Mouse (Mus musculus) lung, embryonic 14.5 days (tissue): ENCODE measurements at regions not wholly inside any gene's neighbourhood (a gene's known extent, or its start where the extent isn't known, plus 50 kb on each side); places are given as distances from the start of the nearest gene placed in this dataset.

Experiments
- ATAC-seq: fragments of 200-750 bp; cut with Nextera tagmentation; 2 replicates; pipeline ENCODE4 v1.8.0; 2017; ENCODE audit warnings: mild to moderate bottlenecking, moderate TSS enrichment, moderate library complexity; ENCODE audit not compliant: insufficient read depth
- DNase-seq: peaks from one replicate; pipeline ENCODE4 v3.0.0-alpha.2; 2015
- H3K27ac ChIP-seq: fragments of 300-500 bp; sonication (generic); 2 replicates; pipeline ENCODE4 v1.5.1; 2014; ENCODE audit warnings: low read depth, mild to moderate bottlenecking, moderate library complexity
- H3K27me3 ChIP-seq: fragments of 300-500 bp; sonication (generic); 2 replicates; pipeline ENCODE4 v1.6.1; 2014; ENCODE audit warnings: low read length, control low read depth; ENCODE audit not compliant: insufficient read depth
- H3K36me3 ChIP-seq: fragments of 300-500 bp; sonication (generic); 2 replicates; pipeline ENCODE4 v1.6.1; 2014; ENCODE audit warnings: control low read depth; ENCODE audit not compliant: insufficient read depth
- H3K4me1 ChIP-seq: fragments of 300-500 bp; sonication (generic); 2 replicates; pipeline ENCODE4 v1.6.1; 2014; ENCODE audit warnings: antibody characterized with exemption, control low read depth; ENCODE audit not compliant: insufficient read depth
- H3K4me2 ChIP-seq: fragments of 300-500 bp; sonication (generic); 2 replicates; pipeline ENCODE4 v1.6.1; 2014; ENCODE audit warnings: mild to moderate bottlenecking
- H3K4me3 ChIP-seq: fragments of 300-500 bp; sonication (generic); 2 replicates; pipeline ENCODE4 v1.5.1; 2014; ENCODE audit warnings: low read depth, low read length
- H3K9ac ChIP-seq: fragments of 300-500 bp; sonication (generic); 2 replicates; pipeline ENCODE4 v1.6.1; 2014
- H3K9me3 ChIP-seq: fragments of 300-500 bp; sonication (generic); 2 replicates; pipeline ENCODE4 v1.6.1; 2016; ENCODE audit warnings: low read depth, low read length, control low read depth
- CTCF ChIP-seq: IDR thresholded peaks from 2 replicates; pipeline ENCODE4 v1.5.1; 2016; ENCODE audit warnings: antibody characterized with exemption, low read depth
- WGBS: fragments of 180-500 bp; shearing (Covaris S2); extraction: QIAGEN DNeasy Blood & Tissue Kit; methylation state at CpG from one replicate; pipeline ENCODE4 v1.1.7; 2014; 5-methylcytosine and 5-hydroxymethylcytosine counted together

DNA sequence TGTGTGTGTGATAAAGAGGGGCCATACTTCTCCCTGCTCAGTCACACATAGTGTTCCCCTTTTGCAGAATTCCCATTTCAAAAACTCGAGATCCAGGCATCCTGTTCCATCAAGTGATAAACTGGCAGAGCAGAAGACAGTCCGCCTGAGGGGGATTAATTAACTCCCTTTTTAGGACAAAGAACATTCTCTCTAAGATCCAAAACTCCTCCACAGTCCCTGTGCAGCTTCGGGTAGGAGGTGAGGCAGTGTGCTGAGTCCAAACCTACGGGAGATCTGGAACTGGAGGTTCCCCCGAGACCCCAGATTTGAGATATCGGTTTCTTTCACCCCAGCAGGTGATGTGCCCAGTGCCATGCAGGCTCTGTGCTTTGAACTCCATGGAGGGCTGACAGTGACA lies 129.2 kb downstream of the 9530068E07Rik start:
- H3K4me1 ChIP-seq: no peaks in the 10 kb centered on the region
- no peak for ATAC-seq
- no peaks in the 10 kb centered on the region for H3K9me3 ChIP-seq
- H3K4me2 ChIP-seq: no peak overlapping the region
- 56% methylated on average over 6 of the region's 6 CpGs for whole genome bisulfite sequencing
- no peak for TF ChIP-seq CTCF
- no peaks in the 10 kb centered on the region for H3K27me3 ChIP-seq
- H3K4me3 ChIP-seq: no peak overlapping the region
- H3K36me3 ChIP-seq: no peaks in the 10 kb centered on the region
- no peak overlapping the region for H3K9ac ChIP-seq
- no peak overlapping the region for H3K27ac ChIP-seq
- no peak for DNase-seq

GRCm38 (mm10) chr11:52526306-52526705 lies 130.1 kb downstream of the 9530068E07Rik start:
- H3K4me2 ChIP-seq: no peak overlapping the region
- H3K4me3 ChIP-seq: no peak overlapping the region
- TF ChIP-seq CTCF: no peak
- H3K4me1 ChIP-seq: no peaks in the 10 kb centered on the region
- H3K27me3 ChIP-seq: no peaks in the 10 kb centered on the region
- 44% methylated on average over 6 of the region's 6 CpGs for WGBS
- DNase-seq (no peak), ATAC-seq (no peak)
- H3K9ac ChIP-seq: no peak overlapping the region
- H3K27ac ChIP-seq: no peak overlapping the region
- H3K36me3 ChIP-seq: no peaks in the 10 kb centered on the region
- no peaks in the 10 kb centered on the region for H3K9me3 ChIP-seq

GRCm38 (mm10) chr11:52533379-52533778 lies 137.2 kb downstream of the 9530068E07Rik start:
- WGBS: 40% methylated on average over 5 of the region's 5 CpGs
- no peak overlapping the region for H3K4me3 ChIP-seq
- no peaks in the 10 kb centered on the region for H3K27me3 ChIP-seq
- H3K27ac ChIP-seq: no peak overlapping the region
- H3K36me3 ChIP-seq: no peaks in the 10 kb centered on the region
- ATAC-seq (no peak), DNase-seq (peak; percentile 50)
- H3K9me3 ChIP-seq: no peaks in the 10 kb centered on the region
- H3K4me2 ChIP-seq: no peak overlapping the region
- TF ChIP-seq CTCF: no peak
- no peak overlapping the region for H3K9ac ChIP-seq
- H3K4me1 ChIP-seq: peaks cover 22% of the 10 kb centered on the region

GRCm38 (mm10) chr11:52534586-52534985 lies 138.4 kb downstream of the 9530068E07Rik start:
- TF ChIP-seq CTCF: no peak
- Histone ChIP-seq H3K27ac (0 out of 2 replicates have a peak overlapping the region, but pooled peaks have one; percentile 28), H3K27me3 (no peaks in the 10 kb centered on the region), H3K9ac (no peak overlapping the region), H3K4me2 (peak overlapping the region; percentile 29), H3K36me3 (no peaks in the 10 kb centered on the region), H3K4me3 (no peak overlapping the region), H3K9me3 (no peaks in the 10 kb centered on the region), H3K4me1 (peaks cover 22% of the 10 kb centered on the region)
- ATAC-seq (no peak), DNase-seq (peak; percentile 50)
- WGBS: 23% methylated on average over 13 of the region's 13 CpGs

- Histone ChIP-seq H3K9me3 (no peaks in the 10 kb centered on the region), H3K4me3 (no peak overlapping the region)
- no peak for TF ChIP-seq CTCF
These were observed 140.0 kb downstream of the 9530068E07Rik start for GRCm38 (mm10) chr11:52536211-52536610.

DNA sequence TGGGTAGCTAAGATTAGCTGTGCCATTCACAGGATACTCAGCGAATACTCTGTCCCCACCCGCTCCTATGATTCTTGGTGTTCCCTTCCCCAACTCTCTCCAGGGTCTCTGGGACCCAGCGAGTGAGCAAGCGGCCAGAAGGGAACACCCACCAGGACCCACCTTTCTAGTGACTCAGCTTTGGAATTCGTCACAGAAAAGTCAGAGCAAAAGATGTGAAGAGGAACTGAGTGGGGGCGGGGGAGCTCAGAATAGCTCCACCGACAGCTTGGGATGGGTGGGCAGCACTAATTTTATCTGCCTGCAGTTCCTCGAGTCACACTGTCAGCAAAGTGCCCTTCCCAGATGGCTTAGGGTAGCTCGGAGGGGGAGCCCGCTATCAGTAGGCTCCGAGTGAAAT lies 140.6 kb downstream of the 9530068E07Rik start:
- ATAC-seq (no peak), DNase-seq (no peak)
- no peak for TF ChIP-seq CTCF
- no peaks in the 10 kb centered on the region for H3K36me3 ChIP-seq
- H3K27ac ChIP-seq: no peak overlapping the region
- H3K27me3 ChIP-seq: no peaks in the 10 kb centered on the region
- H3K4me1 ChIP-seq: peaks cover 22% of the 10 kb centered on the region
- H3K4me3 ChIP-seq: no peak overlapping the region
- 59% methylated on average over 11 of the region's 11 CpGs for WGBS
- no peak overlapping the region for H3K4me2 ChIP-seq
- no peak overlapping the region for H3K9ac ChIP-seq
- no peaks in the 10 kb centered on the region for H3K9me3 ChIP-seq

More at GRCm38 (mm10) chr11:52536211-52536610, 140.0 kb downstream of the 9530068E07Rik start:
- no peaks in the 10 kb centered on the region for H3K27me3 ChIP-seq
- ATAC-seq (no peak; the same call in 1 of the 2 replicates), DNase-seq (no peak)
- H3K4me1 ChIP-seq: peaks cover 22% of the 10 kb centered on the region
- H3K27ac ChIP-seq: no peak overlapping the region
- no peak overlapping the region for H3K4me2 ChIP-seq
- WGBS: 76% methylated on average over 2 of the region's 2 CpGs
- H3K36me3 ChIP-seq: no peaks in the 10 kb centered on the region
- H3K9ac ChIP-seq: no peak overlapping the region

GRCm38 (mm10) chr11:52537819-52538435 lies 141.7 kb downstream of the 9530068E07Rik start:
- no peak for TF ChIP-seq CTCF
- no peaks in the 10 kb centered on the region for H3K36me3 ChIP-seq
- DNase-seq (no peak), ATAC-seq (no peak)
- no peak overlapping the region for H3K9ac ChIP-seq
- H3K27me3 ChIP-seq: no peaks in the 10 kb centered on the region
- H3K4me3 ChIP-seq: no peak overlapping the region
- H3K4me2 ChIP-seq: no peak overlapping the region
- no peaks in the 10 kb centered on the region for H3K9me3 ChIP-seq
- 67% methylated on average over 4 of the region's 4 CpGs for WGBS
- H3K27ac ChIP-seq: no peak overlapping the region
- H3K4me1 ChIP-seq: peaks cover 22% of the 10 kb centered on the region

DNA sequence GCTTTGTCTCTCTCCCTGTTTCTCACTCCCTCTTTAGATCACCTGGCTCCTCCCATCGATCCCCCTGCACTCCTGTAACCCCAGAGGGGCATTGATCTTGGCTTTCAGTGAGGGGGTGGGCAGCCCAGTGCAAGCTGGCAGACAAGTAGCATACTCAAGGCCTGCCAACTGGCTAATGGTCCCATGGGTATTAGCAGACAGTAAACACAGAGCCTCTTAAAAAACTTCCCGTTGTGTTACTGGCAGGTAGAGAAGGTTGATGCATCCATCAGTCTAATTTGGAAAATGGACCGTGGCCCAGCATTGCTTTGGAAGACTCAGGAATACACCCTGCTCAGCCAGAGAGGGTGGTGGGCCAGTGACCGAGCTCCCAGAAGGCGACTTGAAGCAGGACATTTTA lies 145.0 kb downstream of the 9530068E07Rik start:
- H3K4me1 ChIP-seq: peaks cover 4% of the 10 kb centered on the region
- H3K9me3 ChIP-seq: no peaks in the 10 kb centered on the region
- no peak overlapping the region for H3K4me3 ChIP-seq
- DNase-seq (no peak), ATAC-seq (no peak)
- no peaks in the 10 kb centered on the region for H3K36me3 ChIP-seq
- no peak overlapping the region for H3K4me2 ChIP-seq
- no peak overlapping the region for H3K27ac ChIP-seq
- H3K27me3 ChIP-seq: no peaks in the 10 kb centered on the region
- no peak for TF ChIP-seq CTCF
- no peak overlapping the region for H3K9ac ChIP-seq
- WGBS: 70% methylated on average over 5 of the region's 5 CpGs
